Mouse (Mus musculus) embryonic facial prominence, embryonic 15.5 days (tissue): Measurements from ENCODE around the gene Osgin1. TPM values are rescaled to one million over a fixed set of nuclear protein-coding genes. Genes with fewer than 3 reads are reported as not detected.

ENCODE experiments used
- ATAC-seq: fragments of 200-750 bp; cut with Nextera tagmentation; 2 replicates; pipeline ENCODE4 v1.8.0; 2017; ENCODE audit warnings: low read depth, moderate TSS enrichment; ENCODE audit not compliant: insufficient number of reproducible peaks, low FRiP score, low TSS enrichment
- H3K27ac ChIP-seq: fragments of 300-500 bp; sonication (generic); replicated peaks from 2 replicates; pipeline ENCODE4 v1.5.1; 2015; ENCODE audit warnings: mild to moderate bottlenecking, inconsistent platforms
- H3K27me3 ChIP-seq: fragments of 300-500 bp; sonication (generic); 2 replicates; pipeline ENCODE4 v1.6.1; 2015; ENCODE audit warnings: inconsistent platforms
- H3K36me3 ChIP-seq: fragments of 300-500 bp; sonication (generic); 2 replicates; pipeline ENCODE4 v1.6.1; 2015; ENCODE audit warnings: mild to moderate bottlenecking, inconsistent platforms
- H3K4me1 ChIP-seq: fragments of 300-500 bp; sonication (generic); 2 replicates; pipeline ENCODE4 v1.6.1; 2015; ENCODE audit warnings: inconsistent platforms
- H3K4me2 ChIP-seq: fragments of 300-500 bp; sonication (generic); replicated peaks from 2 replicates; pipeline ENCODE4 v1.6.1; 2015; ENCODE audit warnings: mild to moderate bottlenecking, inconsistent platforms
- H3K4me3 ChIP-seq: fragments of 300-500 bp; sonication (generic); replicated peaks from 2 replicates; pipeline ENCODE4 v1.5.1; 2015; ENCODE audit warnings: mild to moderate bottlenecking, inconsistent platforms
- H3K9ac ChIP-seq: fragments of 300-500 bp; sonication (generic); 2 replicates; pipeline ENCODE4 v1.6.1; 2015; ENCODE audit warnings: inconsistent platforms
- H3K9me3 ChIP-seq: fragments of 300-500 bp; sonication (generic); replicated peaks from 2 replicates; pipeline ENCODE4 v1.6.1; 2016; ENCODE audit warnings: inconsistent platforms
- WGBS: fragments of 180-500 bp; shearing (Covaris S2); methylation state at CpG from one replicate; pipeline ENCODE4 v1.1.7; 2015; 5-methylcytosine and 5-hydroxymethylcytosine counted together
- polyA plus RNA-seq: library from polyadenylated mRNA; unstranded; fragments of >200 nt; fragmentation: Nextera tagmentation; extraction: Ambion mirVana; gene quantifications from 2 replicates; pipeline ENCODE4 v1.2.1, GENCODE M21; 2015

Gene Osgin1
- polyA plus RNA-seq, 1 experiment from 2014 or later, result 3.0 TPM

DNA sequence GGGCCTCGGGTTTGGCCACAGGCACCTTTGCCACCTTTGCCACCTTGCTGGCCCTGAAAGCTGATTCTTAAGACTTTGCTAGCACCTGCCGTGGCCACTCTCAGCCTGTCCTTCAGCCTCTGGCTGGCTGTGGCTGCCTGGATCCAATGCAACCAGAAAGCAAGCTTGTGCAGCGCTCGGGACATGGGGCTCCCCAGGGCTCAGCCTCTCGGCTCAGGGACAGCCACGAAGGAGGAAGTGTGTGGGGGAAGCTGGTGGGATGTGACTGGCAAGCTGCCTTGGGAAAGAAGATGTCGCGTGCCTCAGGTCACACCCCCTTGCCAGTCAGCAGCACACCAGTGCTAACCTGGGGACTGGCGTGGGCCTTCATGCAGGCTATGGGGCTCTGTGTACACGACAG, 9.2 kb upstream of the Osgin1 start:
- Histone ChIP-seq H3K4me2 (no peak overlapping the region), H3K9me3 (no peaks in the 10 kb centered on the region), H3K4me1 (peaks cover 51% of the 10 kb centered on the region), H3K27ac (peak overlapping the region; percentile 40; the same call in 1 of the 2 replicates), H3K9ac (no peak overlapping the region), H3K36me3 (no peaks in the 10 kb centered on the region), H3K27me3 (no peaks in the 10 kb centered on the region), H3K4me3 (no peak overlapping the region)
- no peak for ATAC-seq
- WGBS, result 70% methylated on average over 10 of the region's 10 CpGs

GRCm38 (mm10) chr8:119425533-119425932, 8.4 kb upstream of the Osgin1 start:
- Histone ChIP-seq H3K36me3 (no peaks in the 10 kb centered on the region), H3K27me3 (no peaks in the 10 kb centered on the region), H3K4me1 (peaks cover 50% of the 10 kb centered on the region), H3K4me2 (no peak overlapping the region), H3K27ac (peak overlapping the region; percentile 39; the same call in 1 of the 2 replicates), H3K9me3 (no peaks in the 10 kb centered on the region), H3K9ac (no peak overlapping the region), H3K4me3 (no peak overlapping the region)
- ATAC-seq, result no peak
- WGBS, result 82% methylated on average over 10 of the region's 10 CpGs

DNA sequence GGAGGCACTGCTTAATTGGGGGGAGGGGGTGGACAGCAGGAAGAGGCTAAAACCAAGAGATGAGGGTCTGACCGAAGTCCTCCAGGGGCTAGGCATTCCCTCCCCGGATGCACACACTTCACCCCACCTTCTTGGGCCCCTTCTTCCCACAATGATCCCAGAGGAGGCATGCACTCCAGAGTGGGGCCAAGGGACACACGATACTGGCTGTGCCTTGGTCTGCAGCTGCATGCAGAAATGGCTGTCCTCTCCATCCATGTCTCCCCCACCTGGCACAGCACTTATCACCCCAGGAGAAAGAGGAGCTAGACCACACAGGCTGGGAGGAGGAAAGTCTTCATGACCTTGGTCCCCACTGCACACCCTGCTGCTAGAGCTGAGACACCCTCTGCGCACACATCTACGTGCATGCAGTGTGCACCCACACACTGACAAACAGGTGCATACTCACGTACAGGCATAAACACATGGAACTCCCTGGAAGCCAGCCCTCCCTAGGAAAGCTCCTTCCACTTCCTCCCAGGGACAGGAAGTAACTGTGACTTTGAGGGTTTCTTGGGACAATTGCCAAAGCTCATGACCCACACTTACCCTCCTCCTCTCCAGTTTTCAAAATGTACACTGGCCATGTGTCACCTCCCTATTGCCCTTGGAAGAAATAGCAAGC, 7.7 kb upstream of the Osgin1 start:
- ATAC-seq, result no peak
- H3K4me3 ChIP-seq, result no peak overlapping the region
- no peaks in the 10 kb centered on the region for H3K27me3 ChIP-seq
- WGBS, result 80% methylated on average over 6 of the region's 6 CpGs
- H3K9me3 ChIP-seq, result no peaks in the 10 kb centered on the region
- H3K4me2 ChIP-seq, result no peak overlapping the region
- H3K27ac ChIP-seq, result peak overlapping the region; percentile 39; the same call in 1 of the 2 replicates
- no peaks in the 10 kb centered on the region for H3K36me3 ChIP-seq
- no peak overlapping the region for H3K9ac ChIP-seq
- peaks cover 50% of the 10 kb centered on the region for H3K4me1 ChIP-seq

DNA sequence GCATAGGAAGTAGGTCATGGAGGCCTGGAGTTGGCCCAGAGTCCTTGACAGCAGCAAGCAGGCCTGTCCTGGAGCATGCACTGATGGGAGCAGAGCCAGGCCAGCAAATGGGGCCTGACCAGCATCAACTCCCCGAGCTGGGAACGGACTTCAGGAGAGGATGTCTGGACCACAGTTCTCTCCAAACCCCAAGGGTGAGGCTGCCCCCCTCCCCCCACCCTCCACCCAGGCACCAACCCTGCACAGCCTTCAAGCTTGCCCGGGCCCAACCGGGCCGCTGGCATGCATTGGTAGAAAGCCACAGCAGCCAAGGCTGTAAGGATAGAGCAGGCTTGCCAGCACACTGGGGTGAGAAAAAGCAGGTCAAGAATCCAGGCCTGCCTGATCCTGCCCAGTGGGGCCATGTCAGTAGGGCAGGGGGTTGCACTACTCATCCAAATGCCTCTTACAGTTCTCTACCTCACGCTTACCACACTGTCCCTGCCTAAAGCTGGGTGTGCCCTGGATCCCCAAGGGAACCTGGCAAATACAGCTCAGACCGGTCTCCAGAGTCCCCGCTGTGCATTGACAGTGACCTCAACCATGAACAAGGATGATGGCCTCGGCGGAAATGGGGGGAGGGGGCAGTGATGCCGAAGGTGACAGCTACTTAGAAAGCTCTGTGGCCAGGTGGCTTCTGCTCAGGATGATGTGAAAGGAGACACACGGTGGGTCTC, 6.1 kb upstream of the Osgin1 start:
- Histone ChIP-seq H3K9me3 (no peaks in the 10 kb centered on the region), H3K4me2 (no peak overlapping the region), H3K36me3 (no peaks in the 10 kb centered on the region), H3K9ac (no peak overlapping the region), H3K4me3 (no peak overlapping the region), H3K4me1 (peaks cover 34% of the 10 kb centered on the region), H3K27ac (no peak overlapping the region), H3K27me3 (no peaks in the 10 kb centered on the region)
- 60% methylated on average over 12 of the region's 12 CpGs for WGBS
- no peak for ATAC-seq

DNA sequence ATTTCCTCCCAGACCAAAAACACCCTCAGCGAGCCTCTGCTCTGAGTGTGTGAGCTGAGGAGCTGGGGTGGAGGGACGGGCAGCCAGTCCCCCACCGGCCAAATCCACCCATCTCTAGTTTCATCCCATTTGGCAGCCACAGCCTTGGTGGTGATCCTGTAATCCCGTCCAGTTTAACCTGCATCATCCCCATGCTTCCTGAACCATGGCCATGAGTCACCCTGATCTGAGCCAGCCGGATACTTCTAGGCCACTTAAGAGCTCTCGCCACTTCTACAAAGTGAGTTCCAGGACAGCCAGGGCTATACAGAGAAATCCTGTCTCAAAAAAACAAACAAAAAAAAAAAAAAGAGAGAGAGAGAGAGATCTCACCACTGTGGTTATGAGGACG, 5.6 kb upstream of the Osgin1 start:
- Histone ChIP-seq H3K4me1 (peaks cover 34% of the 10 kb centered on the region), H3K9ac (no peak overlapping the region), H3K27me3 (no peaks in the 10 kb centered on the region), H3K4me3 (no peak overlapping the region), H3K36me3 (no peaks in the 10 kb centered on the region), H3K9me3 (no peaks in the 10 kb centered on the region), H3K27ac (no peak overlapping the region), H3K4me2 (no peak overlapping the region)
- 54% methylated on average over 7 of the region's 7 CpGs for WGBS
- no peak for ATAC-seq

DNA sequence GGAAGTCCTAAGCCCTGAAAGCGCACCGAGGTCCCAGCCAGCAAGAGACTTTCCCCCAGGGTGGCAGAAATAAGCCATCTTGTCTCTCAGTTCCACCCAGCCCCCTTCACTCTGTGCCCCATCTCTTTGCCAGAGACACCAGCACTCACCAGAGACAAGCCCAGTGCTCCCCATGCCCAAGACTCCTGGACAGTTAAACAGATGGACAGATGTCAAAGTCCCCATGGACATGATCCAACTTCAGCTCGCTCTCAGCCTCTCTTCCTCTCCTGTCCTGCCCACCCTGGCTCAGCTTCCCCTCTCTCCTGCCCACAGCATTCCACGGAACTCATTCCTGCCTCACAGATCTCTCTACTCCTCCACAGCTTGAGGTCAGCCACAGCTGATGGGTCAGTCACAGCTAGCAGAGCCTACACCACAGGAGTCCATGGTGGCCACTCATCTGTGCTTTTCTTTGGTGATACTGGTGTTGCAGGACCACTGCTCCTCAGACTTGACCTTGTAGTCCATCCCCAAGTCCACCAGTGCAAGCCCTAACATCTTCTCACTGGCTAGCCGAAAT, 5.1 kb upstream of the Osgin1 start:
- 76% methylated on average over 5 of the region's 5 CpGs for WGBS
- no peaks in the 10 kb centered on the region for H3K27me3 ChIP-seq
- no peaks in the 10 kb centered on the region for H3K9me3 ChIP-seq
- no peak overlapping the region for H3K9ac ChIP-seq
- H3K4me1 ChIP-seq, result peaks cover 30% of the 10 kb centered on the region
- no peak overlapping the region for H3K4me3 ChIP-seq
- H3K36me3 ChIP-seq, result no peaks in the 10 kb centered on the region
- no peak overlapping the region for H3K27ac ChIP-seq
- H3K4me2 ChIP-seq, result no peak overlapping the region
- ATAC-seq, result no peak

GRCm38 (mm10) chr8:119429552-119429951, 4.4 kb upstream of the Osgin1 start:
- H3K27ac ChIP-seq, result no peak overlapping the region
- H3K27me3 ChIP-seq, result no peaks in the 10 kb centered on the region
- no peak for ATAC-seq
- no peaks in the 10 kb centered on the region for H3K9me3 ChIP-seq
- WGBS, result 62% methylated on average over 3 of the region's 3 CpGs
- no peak overlapping the region for H3K4me2 ChIP-seq
- no peaks in the 10 kb centered on the region for H3K36me3 ChIP-seq
- H3K9ac ChIP-seq, result no peak overlapping the region
- peaks cover 23% of the 10 kb centered on the region for H3K4me1 ChIP-seq
- H3K4me3 ChIP-seq, result no peak overlapping the region

DNA sequence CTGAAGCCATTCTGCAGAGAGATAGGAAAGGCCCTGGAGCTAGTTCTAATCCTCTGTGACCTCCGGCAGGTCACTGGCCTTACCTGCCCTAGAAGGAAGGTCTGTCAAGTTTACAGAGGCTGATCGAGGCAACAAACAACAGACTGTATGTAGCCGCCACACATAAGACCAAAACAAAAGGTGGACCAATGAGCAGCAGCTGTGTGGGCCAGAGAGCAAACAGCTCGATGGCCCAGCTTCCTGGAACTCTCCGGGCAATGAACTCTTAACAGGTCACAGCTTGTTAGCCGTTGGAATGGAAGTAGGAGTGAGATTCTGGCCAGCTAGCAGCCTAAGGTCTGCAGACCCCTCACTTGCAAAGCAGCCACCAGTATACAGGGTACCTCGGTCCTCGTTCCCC, 3.7 kb upstream of the Osgin1 start:
- ATAC-seq, result no peak
- Histone ChIP-seq H3K36me3 (no peaks in the 10 kb centered on the region), H3K4me3 (no peak overlapping the region), H3K4me1 (peaks cover 19% of the 10 kb centered on the region), H3K9ac (no peak overlapping the region), H3K4me2 (no peak overlapping the region), H3K9me3 (no peaks in the 10 kb centered on the region), H3K27ac (no peak overlapping the region), H3K27me3 (no peaks in the 10 kb centered on the region)
- WGBS, result 55% methylated on average over 8 of the region's 8 CpGs

- no peaks in the 10 kb centered on the region for H3K27me3 ChIP-seq
- H3K9me3 ChIP-seq, result no peaks in the 10 kb centered on the region
- WGBS, result 66% methylated on average over 7 of the region's 7 CpGs
- H3K36me3 ChIP-seq, result no peaks in the 10 kb centered on the region
- peaks cover 19% of the 10 kb centered on the region for H3K4me1 ChIP-seq
- ATAC-seq, result no peak
- H3K27ac ChIP-seq, result no peak overlapping the region
- H3K9ac ChIP-seq, result no peak overlapping the region
- H3K4me2 ChIP-seq, result no peak overlapping the region
- no peak overlapping the region for H3K4me3 ChIP-seq
Observed at GRCm38 (mm10) chr8:119430690-119431089, 3.2 kb upstream of the Osgin1 start.

GRCm38 (mm10) chr8:119432372-119432771, 1.6 kb upstream of the Osgin1 start:
- Histone ChIP-seq H3K9ac (no peak overlapping the region), H3K4me3 (no peak overlapping the region), H3K27ac (no peak overlapping the region), H3K4me1 (peaks cover 22% of the 10 kb centered on the region), H3K27me3 (no peaks in the 10 kb centered on the region), H3K36me3 (no peaks in the 10 kb centered on the region), H3K4me2 (no peak overlapping the region), H3K9me3 (no peaks in the 10 kb centered on the region)
- no peak for ATAC-seq
- 48% methylated on average over 3 of the region's 3 CpGs for WGBS

- peaks cover 11% of the 10 kb centered on the region; the same call in 1 of the 2 replicates for H3K4me1 ChIP-seq
- H3K36me3 ChIP-seq, result no peaks in the 10 kb centered on the region
- no peaks in the 10 kb centered on the region for H3K9me3 ChIP-seq
- H3K4me2 ChIP-seq, result no peak overlapping the region
- no peaks in the 10 kb centered on the region for H3K27me3 ChIP-seq
- no peak overlapping the region for H3K27ac ChIP-seq
- ATAC-seq, result no peak
- no peak overlapping the region for H3K4me3 ChIP-seq
- H3K9ac ChIP-seq, result no peak overlapping the region
- WGBS, result 77% methylated on average over 6 of the region's 6 CpGs
Observed at GRCm38 (mm10) chr8:119434569-119434968, 645 bp downstream of the Osgin1 start.
